In genomic region chrX:21433501-21433900, GRCm38 (mm10) we compare ENCODE assay signal across 13 mouse cellular contexts. TPM values are rescaled to one million over a fixed set of nuclear protein-coding genes. Genes with fewer than 3 reads are reported as not detected.
"Had no signal": no experiment of that assay in that cellular context is flagged by ENCODE, and none has a peak within 500 bp of the region (broad histone marks: within the 10 kb centered on the region; RNA-seq: fewer than 3 reads in every experiment).

No protein-coding gene starts in this region.

- ATAC-seq: liver, postnatal 0 days; lung, postnatal 0 days; midbrain, embryonic 13.5 days; midbrain, embryonic 16.5 days had no signal

- DNase-seq: kidney, postnatal 14 days; kidney, postnatal 4 days; left cerebral cortex, postnatal 4 days; liver, postnatal 0 days; lung, embryonic 14.5 days; thymus, adult 18-20 months; thymus, postnatal 36 days had no signal

RNA-seq across cellular contexts. Expression of gene Agtr2, which starts 50.8 kb away (rescaled TPM):
- total RNA-seq: megakaryocyte, adult 5-6 weeks; monocyte, adult 5-6 weeks; neutrophil, adult 5-6 weeks had no signal
